Mouse (Mus musculus): ENCODE results near the gene Cdr2.
A peak's percentile ranks its signal among the peaks of the same experiment; 100 is the strongest.
"Not testable (repeated sequence)": the region's sequence is repeated elsewhere in the genome, so short reads cannot be mapped to it uniquely, and the experiment has no call there.

The Cdr2 gene

GRCm38 (mm10) chr7:120972471-120972870 lies 9.6 kb downstream of the Cdr2 start:
- DNase-seq (ENCODE audit: low read depth in 2 of 2, low spot score in 2 of 2) = not testable (repeated sequence)

GRCm38 (mm10) chr7:120970112-120970511 lies 12.0 kb downstream of the Cdr2 start:
- no peak for DNase-seq (ENCODE audit: low read depth in 2 of 2, low spot score in 2 of 2)

- no peak for DNase-seq (ENCODE audit: low read depth in 2 of 2, low spot score in 2 of 2)
Measured at GRCm38 (mm10) chr7:120969221-120969620, 12.9 kb downstream of the Cdr2 start.

GRCm38 (mm10) chr7:120963126-120963525 lies 19.0 kb downstream of the Cdr2 start:
- DNase-seq (ENCODE audit: low read depth in 2 of 2, low spot score in 2 of 2) = no peak

- DNase-seq (ENCODE audit: low read depth in 2 of 2, low spot score in 2 of 2) = no peak
Measured at GRCm38 (mm10) chr7:120961893-120962292, 20.2 kb downstream of the Cdr2 start.

GRCm38 (mm10) chr7:120960601-120961000 lies 21.5 kb downstream of the Cdr2 start:
- peak in 1 of 2 experiments; percentile 20 for DNase-seq (ENCODE audit: low read depth in 2 of 2, low spot score in 2 of 2)

- DNase-seq (ENCODE audit: low read depth in 2 of 2, low spot score in 2 of 2) = no peak
Measured at GRCm38 (mm10) chr7:120960116-120960515, 22.0 kb downstream of the Cdr2 start.

- not testable (repeated sequence) for DNase-seq (ENCODE audit: low read depth in 2 of 2, low spot score in 2 of 2)
Measured at GRCm38 (mm10) chr7:120953591-120953990, 28.5 kb downstream of the Cdr2 start.

- DNase-seq (ENCODE audit: low read depth in 2 of 2, low spot score in 2 of 2) = no peak
Measured at GRCm38 (mm10) chr7:120943936-120944509, 38.1 kb downstream of the Cdr2 start.

- DNase-seq (ENCODE audit: low read depth in 2 of 2, low spot score in 2 of 2) = no peak
Measured at GRCm38 (mm10) chr7:120942506-120942905, 39.6 kb downstream of the Cdr2 start.

GRCm38 (mm10) chr7:120941214-120941613 lies 40.9 kb downstream of the Cdr2 start:
- DNase-seq (ENCODE audit: low read depth in 2 of 2, low spot score in 2 of 2) = no peak

GRCm38 (mm10) chr7:120940343-120940742 lies 41.8 kb downstream of the Cdr2 start:
- DNase-seq (ENCODE audit: low read depth in 2 of 2, low spot score in 2 of 2) = no peak

- DNase-seq (ENCODE audit: low read depth in 2 of 2, low spot score in 2 of 2) = no peak
Measured at GRCm38 (mm10) chr7:120938206-120938605, 43.9 kb downstream of the Cdr2 start.

- no peak for DNase-seq (ENCODE audit: low read depth in 2 of 2, low spot score in 2 of 2)
Measured at GRCm38 (mm10) chr7:120936522-120936921, 45.6 kb downstream of the Cdr2 start.

GRCm38 (mm10) chr7:120934716-120935115 lies 47.4 kb downstream of the Cdr2 start:
- peak; percentile 47 to 52 for DNase-seq (ENCODE audit: low read depth in 2 of 2, low spot score in 2 of 2)

- no peak for DNase-seq (ENCODE audit: low read depth in 2 of 2, low spot score in 2 of 2)
Measured at GRCm38 (mm10) chr7:120933680-120934195, 48.4 kb downstream of the Cdr2 start.

- no peak for DNase-seq (ENCODE audit: low read depth in 2 of 2, low spot score in 2 of 2)
Measured at GRCm38 (mm10) chr7:120933110-120933509, 49.0 kb downstream of the Cdr2 start.

- peak; percentile 88 to 91 for DNase-seq (ENCODE audit: low read depth in 2 of 2, low spot score in 2 of 2)
Measured at GRCm38 (mm10) chr7:120918526-120918962, 63.6 kb downstream of the Cdr2 start.

GRCm38 (mm10) chr7:120917592-120918461 lies 64.3 kb downstream of the Cdr2 start, which contains the start of gene Polr3e:
Gene Polr3e, plus strand, starts transcription at chr7:120917744.
- peak; percentile 100 for DNase-seq (ENCODE audit: low read depth in 2 of 2, low spot score in 2 of 2)

- DNase-seq (ENCODE audit: low read depth in 2 of 2, low spot score in 2 of 2) = no peak
Measured at GRCm38 (mm10) chr7:120917279-120917591, 64.9 kb downstream of the Cdr2 start.

- no peak for DNase-seq (ENCODE audit: low read depth in 2 of 2, low spot score in 2 of 2)
Measured at GRCm38 (mm10) chr7:120916262-120916875, 65.7 kb downstream of the Cdr2 start.

- no peak for DNase-seq (ENCODE audit: low read depth in 2 of 2, low spot score in 2 of 2)
Measured at GRCm38 (mm10) chr7:120913332-120913731, 68.8 kb downstream of the Cdr2 start.

Data from CD8-positive naive resting alpha-beta T cell, adult 2 months (primary cell).